Mouse (Mus musculus) midbrain, embryonic 10.5 days (tissue): ENCODE results near the gene Ddx39b. TPM values are rescaled to one million over a fixed set of nuclear protein-coding genes. Genes with fewer than 3 reads are reported as not detected.
A peak's percentile ranks its signal among the peaks of the same experiment; 100 is the strongest.

Experiments used
- DNase-seq: peaks from one replicate; pipeline ENCODE4 v3.0.0-alpha.2; 2017; ENCODE audit warnings: low spot score
- H3K27ac ChIP-seq: fragments of 300-500 bp; sonication (generic); replicated peaks from 2 replicates; pipeline ENCODE4 v1.5.1; 2016; ENCODE audit warnings: mild to moderate bottlenecking
- H3K27me3 ChIP-seq: fragments of 300-500 bp; sonication (generic); 2 replicates; pipeline ENCODE4 v1.6.1; 2016; ENCODE audit warnings: low read depth, mild to moderate bottlenecking; ENCODE audit not compliant: poor library complexity, severe bottlenecking
- H3K36me3 ChIP-seq: fragments of 300-500 bp; sonication (generic); 2 replicates; pipeline ENCODE4 v1.6.1; 2016; ENCODE audit warnings: mild to moderate bottlenecking, moderate library complexity
- H3K4me1 ChIP-seq: fragments of 300-500 bp; sonication (generic); 2 replicates; pipeline ENCODE4 v1.6.1; 2016
- H3K4me3 ChIP-seq: fragments of 300-500 bp; sonication (generic); 2 replicates; pipeline ENCODE4 v1.5.1; 2016; ENCODE audit warnings: mild to moderate bottlenecking, moderate library complexity
- H3K9me3 ChIP-seq: fragments of 300-500 bp; sonication (generic); replicated peaks from 2 replicates; pipeline ENCODE4 v1.6.1; 2016; ENCODE audit warnings: mild to moderate bottlenecking
- WGBS: fragments of 180-500 bp; shearing (Covaris S2); methylation state at CpG from one replicate; pipeline ENCODE4 v1.1.7; 2016; 5-methylcytosine and 5-hydroxymethylcytosine counted together
- polyA plus RNA-seq: library from polyadenylated mRNA; unstranded; fragments of >200 nt; fragmentation: Nextera tagmentation; extraction: Ambion mirVana; gene quantifications from 2 replicates; pipeline ENCODE4 v1.2.1, GENCODE M21; 2016

Ddx39b gene
- polyA plus RNA-seq, 1 experiment from 2014 or later = 724 TPM

DNA sequence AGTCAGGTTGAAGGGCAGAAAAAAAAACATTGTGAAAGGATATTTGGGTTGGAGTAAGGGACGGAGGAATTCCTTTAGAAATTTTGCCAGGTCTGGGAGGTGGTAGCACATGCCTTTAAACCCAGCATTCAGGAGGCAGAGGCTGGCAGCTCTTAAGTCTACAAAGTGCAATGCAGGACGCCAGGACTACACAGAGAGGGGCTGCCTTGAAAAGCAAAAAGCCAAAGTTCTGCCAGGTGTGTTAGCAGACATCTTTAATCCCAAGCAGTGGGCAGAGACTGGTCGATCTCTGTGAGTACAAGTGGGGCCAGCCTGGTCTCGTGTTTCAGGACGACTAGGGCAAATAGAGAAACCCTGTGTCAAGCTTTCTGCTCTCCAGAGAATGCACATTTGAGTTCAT is 10.4 kb downstream of the Ddx39b start:
- Histone ChIP-seq H3K27me3 (peaks cover 2% of the 10 kb centered on the region; the same call in 1 of the 2 replicates), H3K9me3 (no peaks in the 10 kb centered on the region), H3K27ac (no peak overlapping the region), H3K36me3 (peaks cover 75% of the 10 kb centered on the region), H3K4me1 (no peaks in the 10 kb centered on the region), H3K4me3 (0 out of 2 replicates have a peak overlapping the region, but pooled peaks have one; percentile 1)
- 86% methylated on average over 5 of the region's 5 CpGs for WGBS
- DNase-seq = no peak

DNA sequence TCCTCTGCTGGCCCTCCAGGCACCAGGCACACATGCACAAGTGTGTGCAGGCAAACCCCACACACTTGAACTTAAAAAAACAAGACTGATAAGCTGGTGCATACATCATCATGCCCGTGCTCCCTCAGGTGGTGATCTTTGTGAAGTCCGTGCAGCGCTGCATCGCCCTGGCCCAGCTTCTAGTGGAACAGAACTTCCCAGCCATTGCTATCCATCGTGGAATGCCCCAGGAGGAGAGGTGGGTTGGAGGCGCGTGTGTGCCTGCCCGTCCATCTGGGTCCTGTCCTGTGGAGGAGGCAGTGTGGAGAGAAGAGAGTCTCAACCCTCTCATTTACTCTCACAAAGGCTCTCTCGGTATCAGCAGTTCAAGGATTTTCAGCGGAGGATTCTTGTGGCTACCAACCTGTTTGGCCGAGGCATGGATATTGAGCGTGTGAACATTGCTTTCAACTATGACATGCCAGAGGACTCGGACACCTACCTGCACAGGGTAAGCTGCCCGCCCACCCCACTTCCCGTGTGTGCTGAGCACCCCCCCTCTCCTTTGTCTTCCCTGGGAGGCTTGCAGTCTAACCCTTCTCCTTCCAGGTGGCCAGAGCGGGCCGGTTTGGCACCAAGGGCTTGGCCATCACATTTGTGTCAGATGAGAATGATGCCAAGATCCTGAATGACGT is 11.2 kb downstream of the Ddx39b start:
- peaks cover 67% of the 10 kb centered on the region for H3K36me3 ChIP-seq
- WGBS = 90% methylated on average over 18 of the region's 18 CpGs
- peaks cover 2% of the 10 kb centered on the region for H3K4me1 ChIP-seq
- no peaks in the 10 kb centered on the region for H3K9me3 ChIP-seq
- peaks cover 7% of the 10 kb centered on the region; the same call in 1 of the 2 replicates for H3K27me3 ChIP-seq
- no peak overlapping the region for H3K4me3 ChIP-seq
- no peak overlapping the region for H3K27ac ChIP-seq
- DNase-seq = no peak

GRCm38 (mm10) chr17:35253293-35254093 is 11.9 kb downstream of the Ddx39b start:
- H3K36me3 ChIP-seq = peaks cover 60% of the 10 kb centered on the region
- 93% methylated on average over 32 of the region's 32 CpGs for WGBS

DNA sequence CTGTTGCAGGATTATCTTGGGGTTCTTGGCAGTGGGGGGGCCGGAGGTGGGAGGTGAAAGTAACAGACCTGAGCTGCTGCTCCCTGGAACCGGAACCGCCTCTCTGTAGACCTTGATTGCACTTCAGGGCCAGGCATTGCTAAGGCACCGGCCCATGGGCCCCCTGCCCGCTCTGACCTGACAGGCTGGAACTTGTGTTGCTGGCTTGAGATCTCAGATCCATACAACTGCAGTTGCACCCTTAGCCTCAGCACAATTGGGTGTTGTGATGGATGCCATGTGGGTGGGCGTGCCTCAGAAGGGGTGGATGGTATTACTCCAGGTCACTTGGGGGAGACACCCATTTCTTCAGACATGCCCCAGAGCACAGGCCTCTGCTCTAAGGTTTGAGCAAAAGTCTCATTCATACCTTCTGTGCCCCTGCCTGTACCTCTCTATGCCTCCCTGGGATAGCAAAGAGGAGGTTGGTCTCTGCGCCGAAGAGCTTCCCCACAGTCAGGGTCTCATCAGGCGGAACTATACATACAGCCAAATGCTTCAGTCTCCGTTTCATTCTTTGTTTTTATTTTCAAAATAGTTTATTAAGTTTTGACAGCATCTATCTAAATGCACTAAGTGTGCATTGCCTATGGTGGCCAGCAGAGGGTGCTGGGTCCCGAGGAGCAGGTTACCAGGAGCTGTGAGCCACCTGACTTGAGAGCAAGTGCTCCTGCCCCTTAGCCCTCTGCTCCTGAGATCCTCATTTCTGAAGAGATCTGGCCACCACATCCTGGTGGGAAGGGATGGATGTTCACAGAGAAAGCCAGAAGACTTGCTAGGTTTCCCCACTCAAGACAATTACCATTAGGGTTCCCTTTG is 12.9 kb downstream of the Ddx39b start:
- H3K36me3 ChIP-seq = peaks cover 50% of the 10 kb centered on the region
- WGBS = 59% methylated on average over 11 of the region's 11 CpGs
- peaks cover 5% of the 10 kb centered on the region for H3K4me1 ChIP-seq
- peak; percentile 63 for DNase-seq
- no peak overlapping the region for H3K27ac ChIP-seq
- 0 out of 2 replicates have a peak overlapping the region, but pooled peaks have one; percentile 3 for H3K4me3 ChIP-seq
- H3K27me3 ChIP-seq = peaks cover 7% of the 10 kb centered on the region; the same call in 1 of the 2 replicates
- H3K9me3 ChIP-seq = no peaks in the 10 kb centered on the region

More at GRCm38 (mm10) chr17:35253293-35254093, 11.9 kb downstream of the Ddx39b start:
- Histone ChIP-seq H3K27me3 (peaks cover 7% of the 10 kb centered on the region; the same call in 1 of the 2 replicates), H3K9me3 (no peaks in the 10 kb centered on the region), H3K27ac (no peak overlapping the region), H3K4me1 (peaks cover 5% of the 10 kb centered on the region), H3K4me3 (no peak overlapping the region)
- no peak for DNase-seq

DNA sequence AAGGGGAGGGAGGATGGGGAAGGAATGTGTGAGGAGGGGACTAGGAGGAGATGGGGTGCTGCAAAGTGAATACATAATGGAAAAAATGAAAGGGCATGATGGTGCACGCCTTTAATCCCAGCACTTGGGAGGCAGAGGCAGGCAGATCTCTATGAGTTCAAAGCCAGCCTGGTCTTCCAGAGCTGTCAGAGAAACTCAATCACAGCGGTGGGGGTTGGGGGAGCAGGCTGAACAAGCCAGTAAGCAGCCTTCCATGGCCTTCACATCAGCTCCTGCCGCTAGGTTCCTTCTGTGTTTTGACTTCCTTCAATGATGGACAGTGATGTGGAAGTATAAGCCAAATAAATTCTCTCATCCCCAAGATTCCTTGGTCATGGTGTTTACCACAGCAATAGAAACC is 13.8 kb downstream of the Ddx39b start:
- WGBS = 77% methylated on average over 3 of the region's 3 CpGs
- Histone ChIP-seq H3K4me3 (no peak overlapping the region), H3K36me3 (peaks cover 42% of the 10 kb centered on the region), H3K27me3 (peaks cover 8% of the 10 kb centered on the region; the same call in 1 of the 2 replicates), H3K9me3 (no peaks in the 10 kb centered on the region), H3K4me1 (peaks cover 5% of the 10 kb centered on the region), H3K27ac (no peak overlapping the region)
- DNase-seq = no peak

GRCm38 (mm10) chr17:35255704-35256103 is 14.2 kb downstream of the Ddx39b start:
- H3K4me1 ChIP-seq = peaks cover 5% of the 10 kb centered on the region
- no peaks in the 10 kb centered on the region for H3K9me3 ChIP-seq
- H3K36me3 ChIP-seq = peaks cover 38% of the 10 kb centered on the region
- WGBS = 70% methylated on average over 4 of the region's 4 CpGs
- peaks cover 12% of the 10 kb centered on the region; the same call in 1 of the 2 replicates for H3K27me3 ChIP-seq
- H3K4me3 ChIP-seq = no peak overlapping the region
- DNase-seq = no peak
- no peak overlapping the region for H3K27ac ChIP-seq

GRCm38 (mm10) chr17:35257378-35257777 is 15.8 kb downstream of the Ddx39b start:
- Histone ChIP-seq H3K27me3 (peaks cover 28% of the 10 kb centered on the region), H3K4me1 (peaks cover 7% of the 10 kb centered on the region), H3K9me3 (no peaks in the 10 kb centered on the region), H3K4me3 (no peak overlapping the region), H3K27ac (no peak overlapping the region), H3K36me3 (peaks cover 22% of the 10 kb centered on the region)
- DNase-seq = no peak
- WGBS = 88% methylated on average over 1 of the region's 1 CpGs

DNA sequence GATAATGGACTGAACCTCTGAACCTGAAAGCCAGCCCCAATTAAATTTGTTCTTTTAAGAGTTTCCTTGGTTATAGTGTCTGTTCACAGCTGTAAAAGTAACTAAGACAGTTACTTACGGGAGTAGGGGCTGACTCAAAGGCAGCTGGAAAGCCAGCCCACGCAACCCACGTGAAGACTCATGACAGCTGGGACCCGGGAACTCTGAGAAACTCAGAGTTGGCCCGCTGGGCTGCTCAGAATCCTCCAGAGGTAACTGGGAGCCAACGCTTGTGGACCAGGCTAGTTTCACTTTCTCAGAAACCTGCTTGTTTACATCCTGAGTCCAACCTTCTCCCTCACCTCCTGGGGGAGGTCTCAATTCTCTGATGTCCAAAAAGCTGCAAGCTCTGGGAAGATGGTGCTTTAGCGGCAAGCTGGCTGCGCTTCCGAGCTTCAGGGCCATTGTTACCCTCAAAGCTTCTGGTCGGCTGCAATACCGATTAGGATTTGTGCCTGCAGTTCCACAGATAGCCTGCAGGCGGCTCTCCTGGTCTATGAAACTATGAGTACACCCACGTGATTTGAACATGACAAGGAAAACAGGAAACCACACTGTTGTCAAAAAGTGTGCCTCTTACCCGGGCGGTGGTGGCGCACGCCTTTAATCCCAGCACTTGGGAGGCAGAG is 16.4 kb downstream of the Ddx39b start:
- no peak overlapping the region for H3K27ac ChIP-seq
- WGBS = 19% methylated on average over 17 of the region's 17 CpGs
- H3K4me3 ChIP-seq = peak overlapping the region; percentile 36

DNA sequence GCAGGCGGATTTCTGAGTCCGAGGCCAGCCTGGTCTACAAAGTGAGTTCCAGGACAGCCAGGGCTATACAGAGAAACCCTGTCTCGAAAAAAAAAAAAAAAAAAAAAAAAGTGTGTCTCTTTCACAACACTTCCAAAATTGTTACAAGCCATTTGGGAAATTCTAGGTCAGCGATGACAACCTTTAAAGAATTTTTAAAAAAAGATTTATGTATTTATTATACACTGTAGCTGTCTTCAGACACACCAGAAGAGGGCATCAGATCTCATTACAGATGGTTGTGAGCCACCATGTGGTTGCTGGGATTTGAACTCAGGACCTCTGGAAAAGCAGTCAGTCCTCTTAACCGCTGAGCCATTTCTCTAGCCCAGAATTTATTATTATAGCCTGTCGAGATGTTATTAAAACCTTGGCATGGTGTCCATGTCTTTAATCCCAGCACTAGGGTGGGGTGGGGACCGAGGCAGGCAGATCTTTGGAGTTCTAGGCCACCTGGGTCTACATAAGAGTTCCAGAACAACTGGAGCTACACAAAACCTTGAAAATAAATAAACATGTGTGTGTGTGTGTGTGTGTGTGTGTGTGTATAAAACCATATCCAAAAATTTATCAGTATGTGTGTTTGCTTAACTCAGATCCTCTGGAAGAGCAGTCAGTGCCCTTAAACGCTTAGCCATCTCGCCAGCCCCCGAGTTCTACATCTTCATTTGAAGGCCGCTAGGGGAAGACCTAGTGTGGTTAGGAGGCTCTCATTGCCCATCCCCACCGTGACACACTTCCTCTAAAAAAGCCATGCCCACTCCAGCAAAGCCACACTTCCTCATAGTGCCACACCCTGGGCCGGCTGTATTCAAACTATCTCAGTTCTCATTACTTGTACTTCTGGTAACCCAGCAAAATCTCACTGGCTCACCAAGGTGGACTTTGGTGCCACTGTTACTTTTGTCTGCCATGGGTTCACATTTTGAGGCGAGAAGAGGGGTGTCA is 17.2 kb downstream of the Ddx39b start:
- no peak overlapping the region for H3K4me3 ChIP-seq
- no peaks in the 10 kb centered on the region for H3K9me3 ChIP-seq
- no peak for DNase-seq
- H3K4me1 ChIP-seq = peaks cover 21% of the 10 kb centered on the region
- no peak overlapping the region for H3K27ac ChIP-seq
- WGBS = 66% methylated on average over 13 of the region's 14 CpGs
- peaks cover 36% of the 10 kb centered on the region for H3K27me3 ChIP-seq
- H3K36me3 ChIP-seq = peaks cover 8% of the 10 kb centered on the region

More for the DNA sequence above, 16.4 kb downstream of the Ddx39b start:
- Histone ChIP-seq H3K36me3 (peaks cover 16% of the 10 kb centered on the region), H3K27me3 (peaks cover 32% of the 10 kb centered on the region), H3K9me3 (no peaks in the 10 kb centered on the region), H3K4me1 (peaks cover 13% of the 10 kb centered on the region)
- DNase-seq = peak; percentile 87

- no peak overlapping the region for H3K4me3 ChIP-seq
- no peak overlapping the region for H3K27ac ChIP-seq
- H3K4me1 ChIP-seq = peaks cover 26% of the 10 kb centered on the region
- 83% methylated on average over 4 of the region's 4 CpGs for WGBS
- no peaks in the 10 kb centered on the region for H3K9me3 ChIP-seq
- DNase-seq = no peak
- H3K36me3 ChIP-seq = no peaks in the 10 kb centered on the region
- peaks cover 44% of the 10 kb centered on the region for H3K27me3 ChIP-seq
Measured at GRCm38 (mm10) chr17:35259621-35260020, 18.1 kb downstream of the Ddx39b start.

GRCm38 (mm10) chr17:35261651-35262050 is 20.1 kb downstream of the Ddx39b start:
- no peak for DNase-seq
- no peaks in the 10 kb centered on the region for H3K9me3 ChIP-seq
- 71% methylated on average over 13 of the region's 13 CpGs for WGBS
- H3K4me3 ChIP-seq = no peak overlapping the region
- H3K27me3 ChIP-seq = peaks cover 61% of the 10 kb centered on the region
- H3K4me1 ChIP-seq = peaks cover 26% of the 10 kb centered on the region
- no peak overlapping the region for H3K27ac ChIP-seq
- no peaks in the 10 kb centered on the region for H3K36me3 ChIP-seq
